Mouse (Mus musculus): ENCODE data around the gene Osbpl9. TPM values are rescaled to one million over a fixed set of nuclear protein-coding genes. Genes with fewer than 3 reads are reported as not detected.

The Osbpl9 gene
- total RNA-seq, 2 experiments from 2014 or later: 54.6 to 62.8 TPM

GRCm38 (mm10) chr4:109210881-109211280, 8.8 kb upstream of the Osbpl9 start:
- intact Hi-C loops (cut with DNase I): no loop called here

GRCm38 (mm10) chr4:109210253-109210652, 8.2 kb upstream of the Osbpl9 start:
- intact Hi-C loops (cut with DNase I): no loop called here

More at GRCm38 (mm10) chr4:109210881-109211280, 8.8 kb upstream of the Osbpl9 start:
- no peak for DNase-seq (ENCODE audit: low spot score in 2 of 2)

GRCm38 (mm10) chr4:109207524-109207923, 5.5 kb upstream of the Osbpl9 start:
- intact Hi-C loops (cut with DNase I): no loop called here
- no peak for DNase-seq (ENCODE audit: low spot score in 2 of 2)

More at GRCm38 (mm10) chr4:109210253-109210652, 8.2 kb upstream of the Osbpl9 start:
- no peak for DNase-seq (ENCODE audit: low spot score in 2 of 2)

DNA sequence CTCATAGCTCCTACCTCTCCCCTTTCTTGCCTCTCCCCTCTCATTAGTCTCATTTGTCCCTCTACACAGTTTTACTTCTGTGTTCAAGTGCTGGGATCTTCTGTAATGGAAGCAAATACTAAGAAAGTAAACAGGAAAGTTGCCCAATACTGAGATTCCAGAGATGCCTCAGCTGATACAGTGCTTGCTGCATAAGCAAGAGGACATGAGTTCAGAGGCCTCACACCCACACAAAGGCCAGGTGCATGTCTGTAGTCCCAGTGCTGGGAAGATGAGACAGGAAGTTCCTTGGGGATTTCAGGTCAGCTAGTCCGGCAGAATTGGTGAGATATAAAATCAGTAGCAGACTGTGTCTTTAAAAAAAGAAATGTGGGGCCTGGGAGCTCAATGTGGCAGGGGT, 2.3 kb upstream of the Osbpl9 start:
- DNase-seq (ENCODE audit: low spot score in 2 of 2): no peak
- intact Hi-C loops (cut with DNase I): no loop called here

GRCm38 (mm10) chr4:109203931-109204330, 1.9 kb upstream of the Osbpl9 start:
- intact Hi-C loops (cut with DNase I): no loop called here
- DNase-seq (ENCODE audit: low spot score in 2 of 2): no peak

DNA sequence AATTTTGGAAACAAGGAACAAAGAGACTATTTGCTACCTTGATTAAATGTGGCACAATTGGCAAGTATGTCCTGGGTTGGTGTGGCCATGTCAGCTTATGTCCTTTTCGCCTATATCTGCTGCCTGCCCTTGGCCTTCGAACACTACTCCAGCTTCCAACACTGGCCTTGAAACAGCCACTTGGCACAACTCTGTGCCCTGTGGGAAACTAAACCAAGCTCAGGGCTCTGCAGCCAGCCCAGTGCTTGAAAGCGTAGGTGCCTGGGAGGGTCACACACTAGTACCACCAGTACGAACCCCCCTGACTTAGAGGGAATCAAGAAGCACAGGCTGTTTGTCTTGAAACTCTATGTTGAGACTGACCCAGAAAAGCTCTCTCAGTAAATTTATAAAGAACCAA, 3.0 kb downstream of the Osbpl9 start:
- DNase-seq (ENCODE audit: low spot score in 2 of 2): no peak
- intact Hi-C loops (cut with DNase I): no loop called here

- no peak for DNase-seq (ENCODE audit: low spot score in 2 of 2)
- intact Hi-C loops (cut with DNase I): no loop called here
These were observed 6.0 kb downstream of the Osbpl9 start for GRCm38 (mm10) chr4:109195900-109196629.

DNA sequence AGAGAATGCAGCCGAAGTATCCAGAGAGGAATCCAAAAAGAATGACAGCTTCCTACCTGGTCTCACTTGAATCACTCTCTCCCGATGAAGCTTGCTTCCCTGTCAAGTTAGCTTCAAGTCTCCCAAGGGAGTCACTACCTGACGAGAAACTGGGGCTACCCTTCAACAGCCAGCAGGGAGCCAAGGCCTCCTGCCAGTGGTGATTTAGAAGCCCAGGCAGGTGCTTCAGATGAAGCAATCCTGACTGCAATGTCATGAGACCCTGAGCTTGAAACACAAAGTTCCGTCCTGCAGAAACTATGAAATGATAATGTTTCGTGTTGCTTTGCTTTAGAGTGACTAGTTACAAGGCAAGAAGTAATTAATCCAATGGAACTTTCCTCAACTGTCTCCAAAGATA, 8.2 kb downstream of the Osbpl9 start:
- no peak for DNase-seq (ENCODE audit: low spot score in 2 of 2)
- intact Hi-C loops (cut with DNase I): no loop called here

DNA sequence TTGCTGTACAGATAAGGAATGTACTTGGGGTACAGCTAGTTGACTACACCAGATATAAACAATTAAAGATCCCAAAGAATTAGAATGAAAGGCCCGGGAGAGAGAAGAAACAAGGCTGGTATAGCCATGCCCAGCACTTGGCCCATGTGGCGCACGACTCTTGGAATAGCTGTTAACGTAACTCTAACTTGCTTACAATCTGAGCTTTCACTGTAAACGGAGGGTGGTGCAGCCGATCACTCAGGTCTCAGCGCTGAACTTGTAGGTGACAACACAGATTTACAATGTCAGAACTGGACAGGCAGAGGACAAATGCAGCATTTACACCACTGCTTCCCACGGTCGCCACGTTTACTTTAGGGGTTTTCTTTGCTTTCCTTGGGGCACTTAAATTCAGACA, 10.5 kb downstream of the Osbpl9 start:
- intact Hi-C loops (cut with DNase I): no loop called here
- DNase-seq (ENCODE audit: low spot score in 2 of 2): no peak

DNA sequence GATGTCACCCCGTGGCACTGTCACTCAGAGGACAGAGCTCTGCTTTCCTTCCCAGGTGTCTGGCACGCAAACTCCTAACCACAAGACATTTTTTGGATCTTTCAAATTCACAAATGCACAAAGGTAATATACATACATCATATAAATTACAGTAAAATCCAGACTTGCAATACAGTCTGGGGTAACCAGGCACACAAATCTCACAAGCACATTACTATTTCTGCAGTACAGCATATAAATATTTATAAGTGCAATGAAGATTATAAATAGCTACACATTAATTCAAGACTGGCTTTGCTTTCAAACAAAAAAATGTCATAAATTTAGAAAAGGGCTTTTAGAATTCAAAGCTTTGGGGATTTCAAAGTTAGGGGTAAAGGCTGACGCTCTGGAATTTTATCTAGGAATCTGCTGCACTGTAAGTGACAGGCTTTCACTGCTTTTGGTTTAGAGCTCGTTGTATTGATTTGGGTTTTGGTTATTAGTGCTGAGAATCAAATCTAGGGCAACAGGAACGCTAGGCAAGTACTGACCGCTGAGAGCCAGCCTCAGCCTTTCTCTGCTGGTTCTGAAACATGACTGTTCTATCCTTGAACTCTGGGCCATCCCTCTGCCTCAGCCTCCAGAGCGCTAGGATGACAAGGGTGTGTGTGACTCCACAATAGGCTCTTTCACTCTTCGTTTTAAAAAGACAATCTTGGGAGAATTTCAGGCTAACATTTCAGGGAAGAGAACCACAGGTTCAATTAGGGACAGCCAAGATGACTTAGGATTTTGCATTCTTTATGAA, 16.3 kb downstream of the Osbpl9 start:
- no peak for DNase-seq (ENCODE audit: low spot score in 2 of 2)
- intact Hi-C loops (cut with DNase I): no loop called here

DNA sequence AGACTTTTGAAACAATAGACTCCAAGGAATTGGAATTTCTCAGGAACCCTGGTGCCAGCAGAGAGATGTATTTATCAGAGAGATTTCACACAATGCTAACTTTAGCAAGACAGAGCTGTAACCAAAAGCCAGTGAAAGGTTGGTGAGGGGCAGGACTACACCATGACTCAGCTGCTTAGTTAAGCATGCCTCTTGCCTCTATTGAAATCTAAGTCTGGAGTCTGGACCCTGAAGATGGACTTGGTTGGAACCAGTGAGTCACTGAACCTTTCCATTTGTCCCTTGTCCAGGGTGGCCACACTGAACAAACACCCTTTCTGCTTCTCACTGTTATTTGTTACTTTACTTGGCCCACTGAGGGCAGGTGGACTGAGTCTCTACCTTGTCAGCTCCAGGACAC, 26.4 kb downstream of the Osbpl9 start:
- DNase-seq (ENCODE audit: low spot score in 2 of 2): no peak

GRCm38 (mm10) chr4:109173775-109174440, 28.2 kb downstream of the Osbpl9 start:
- intact Hi-C loops (cut with DNase I): no loop called here
- no peak for DNase-seq (ENCODE audit: low spot score in 2 of 2)

More for the DNA sequence above, 26.4 kb downstream of the Osbpl9 start:
- intact Hi-C loops (cut with DNase I): no loop called here

GRCm38 (mm10) chr4:109173369-109173768, 28.7 kb downstream of the Osbpl9 start:
- DNase-seq (ENCODE audit: low spot score in 2 of 2): no peak
- intact Hi-C loops (cut with DNase I): no loop called here

- DNase-seq (ENCODE audit: low spot score in 2 of 2): peak; percentile 74 to 80
These were observed 36.4 kb downstream of the Osbpl9 start for GRCm38 (mm10) chr4:109165521-109166173.

DNA sequence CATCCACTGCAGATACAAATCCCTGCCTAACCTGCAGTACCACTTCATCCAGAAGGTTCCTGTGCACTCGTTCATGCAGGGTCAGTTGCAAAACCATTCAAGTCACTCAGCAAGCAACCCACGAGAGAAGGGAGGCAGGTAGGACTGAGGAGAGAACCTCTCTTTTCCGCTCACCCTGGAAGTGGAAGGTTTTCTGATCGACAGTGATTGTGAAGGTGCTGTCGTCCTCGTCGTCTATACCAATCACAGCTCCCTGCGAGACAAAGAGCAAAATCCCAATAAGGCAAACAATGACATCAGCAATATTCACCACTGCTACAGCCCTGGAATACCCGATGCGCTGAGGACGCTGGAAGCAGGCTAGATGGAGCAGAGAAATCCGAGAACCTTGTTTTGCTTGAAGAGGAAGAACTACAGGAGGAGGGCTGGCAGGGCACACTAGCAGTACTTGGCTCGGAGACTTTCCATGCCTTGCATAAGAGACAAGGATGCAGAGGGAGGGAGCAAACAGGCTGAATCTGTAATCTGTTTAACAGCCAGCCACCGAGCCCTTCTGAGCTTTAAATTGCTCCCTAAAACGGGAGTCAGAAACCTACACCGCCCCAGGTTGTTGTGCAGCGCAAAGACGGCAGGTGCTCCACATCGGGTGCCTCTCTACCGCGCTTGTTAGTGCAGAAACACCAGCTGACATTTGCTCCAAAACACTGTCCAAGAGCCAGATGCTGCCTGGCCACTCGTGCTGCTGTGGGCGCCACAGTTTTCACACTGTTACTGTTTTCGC, 45.4 kb downstream of the Osbpl9 start:
- intact Hi-C loops (cut with DNase I): loop anchor here (10.0 kb wide), 1 partner anchor 102 kb away; no protein-coding TSS in a partner anchor
- DNase-seq (ENCODE audit: low spot score in 2 of 2): peak; percentile 59 to 63

More at GRCm38 (mm10) chr4:109165521-109166173, 36.4 kb downstream of the Osbpl9 start:
- intact Hi-C loops (cut with DNase I): loop anchor here (5.0 kb wide), 1 partner anchor 293 kb away; no protein-coding TSS in a partner anchor

GRCm38 (mm10) chr4:109156073-109156472, 46.0 kb downstream of the Osbpl9 start:
- DNase-seq (ENCODE audit: low spot score in 2 of 2): peak in 1 of 2 experiments; percentile 28
- intact Hi-C loops (cut with DNase I): loop anchor here (10.0 kb wide), 1 partner anchor 101 kb away; no protein-coding TSS in a partner anchor

DNA sequence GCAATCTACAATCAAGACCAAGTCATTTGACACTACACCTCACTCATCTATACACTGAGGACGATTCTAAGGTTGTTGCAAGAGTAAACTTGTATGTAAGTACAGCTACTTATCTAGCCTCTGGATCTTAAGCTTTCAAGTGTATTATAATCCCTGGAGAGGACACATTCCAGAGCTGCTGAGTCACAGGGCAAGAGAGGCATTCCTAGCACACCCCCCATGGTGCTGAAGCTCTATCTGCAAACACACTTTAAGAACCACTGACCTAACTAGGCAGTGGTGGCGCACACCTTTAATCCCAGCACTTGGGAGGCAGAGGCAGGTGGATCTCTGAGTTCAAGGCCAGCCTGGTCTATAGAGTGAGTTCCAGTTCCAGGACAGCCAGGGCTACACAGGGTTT, 51.9 kb downstream of the Osbpl9 start:
- intact Hi-C loops (cut with DNase I): loop anchor here (10.0 kb wide), 1 partner anchor 95 kb away; no protein-coding TSS in a partner anchor
- no peak for DNase-seq (ENCODE audit: low spot score in 2 of 2)

GRCm38 (mm10) chr4:109149411-109149810, 52.7 kb downstream of the Osbpl9 start:
- intact Hi-C loops (cut with DNase I): no loop called here
- no peak for DNase-seq (ENCODE audit: low spot score in 2 of 2)
